Mouse (Mus musculus) adrenal gland, postnatal 36 days (tissue): ENCODE data around the gene Sh3d21. TPM values are rescaled to one million over a fixed set of nuclear protein-coding genes. Genes with fewer than 3 reads are reported as not detected.
A peak's percentile ranks its signal among the peaks of the same experiment; 100 is the strongest.

Experiments used
- DNase-seq, 2 experiments: peaks; one replicate each; pipeline ENCODE4 v3.0.0; 2021; ENCODE audit warnings: mixed read lengths in 1 of 2
- total RNA-seq, 2 experiments: library from RNA; stranded (reverse); gene quantifications; 2 replicates each; pipeline ENCODE4 v1.2.3; 2021

Sh3d21 gene
- total RNA-seq, 2 experiments from 2014 or later: 2.9 to 3.8 TPM

GRCm38 (mm10) chr4:126146974-126147532 lies 16.2 kb downstream of the Sh3d21 start:
- DNase-seq: no peak

- no peak for DNase-seq
These were observed 17.9 kb downstream of the Sh3d21 start for GRCm38 (mm10) chr4:126145396-126145795.

GRCm38 (mm10) chr4:126141021-126141420 lies 22.3 kb downstream of the Sh3d21 start:
- DNase-seq: peak in 1 of 2 experiments; percentile 57

GRCm38 (mm10) chr4:126137773-126138172 lies 25.5 kb downstream of the Sh3d21 start:
- no peak for DNase-seq

GRCm38 (mm10) chr4:126134639-126135038 lies 28.7 kb downstream of the Sh3d21 start:
- no peak for DNase-seq

- no peak for DNase-seq
These were observed 29.1 kb downstream of the Sh3d21 start for GRCm38 (mm10) chr4:126134236-126134635.

- DNase-seq: no peak
These were observed 30.5 kb downstream of the Sh3d21 start for GRCm38 (mm10) chr4:126132636-126133264.

- DNase-seq: peak; percentile 73 to 77
These were observed 31.8 kb downstream of the Sh3d21 start for GRCm38 (mm10) chr4:126131290-126132121.

GRCm38 (mm10) chr4:126130502-126130901 lies 32.8 kb downstream of the Sh3d21 start:
- DNase-seq: no peak

- peak; percentile 49 to 60 for DNase-seq
These were observed 39.8 kb downstream of the Sh3d21 start for GRCm38 (mm10) chr4:126123309-126124040.

GRCm38 (mm10) chr4:126120506-126120905 lies 42.8 kb downstream of the Sh3d21 start:
- no peak for DNase-seq

- DNase-seq: no peak
These were observed 43.2 kb downstream of the Sh3d21 start for GRCm38 (mm10) chr4:126120052-126120451.

- no peak for DNase-seq
These were observed 44.2 kb downstream of the Sh3d21 start for GRCm38 (mm10) chr4:126119051-126119450.

- DNase-seq: no peak
These were observed 44.6 kb downstream of the Sh3d21 start for GRCm38 (mm10) chr4:126118651-126119050.

- no peak for DNase-seq
These were observed 46.2 kb downstream of the Sh3d21 start for GRCm38 (mm10) chr4:126117116-126117515.

- no peak for DNase-seq
These were observed 47.3 kb downstream of the Sh3d21 start for GRCm38 (mm10) chr4:126115871-126116521.

GRCm38 (mm10) chr4:126115411-126115810 lies 47.9 kb downstream of the Sh3d21 start:
- no peak for DNase-seq

- peak; percentile 71 to 84 for DNase-seq
These were observed 49.3 kb downstream of the Sh3d21 start for GRCm38 (mm10) chr4:126113943-126114342.

- DNase-seq: no peak
These were observed 50.0 kb downstream of the Sh3d21 start for GRCm38 (mm10) chr4:126113243-126113642.

GRCm38 (mm10) chr4:126111153-126111549 lies 52.1 kb downstream of the Sh3d21 start:
- DNase-seq: peak; percentile 55 to 71

- peak; percentile 87 to 91 for DNase-seq
These were observed 52.7 kb downstream of the Sh3d21 start for GRCm38 (mm10) chr4:126110374-126111152.
